Mouse (Mus musculus): ENCODE data around the gene Gm17655.
"Not testable (repeated sequence)": the region's sequence is repeated elsewhere in the genome, so short reads cannot be mapped to it uniquely, and the experiment has no call there.

The Gm17655 gene

DNA sequence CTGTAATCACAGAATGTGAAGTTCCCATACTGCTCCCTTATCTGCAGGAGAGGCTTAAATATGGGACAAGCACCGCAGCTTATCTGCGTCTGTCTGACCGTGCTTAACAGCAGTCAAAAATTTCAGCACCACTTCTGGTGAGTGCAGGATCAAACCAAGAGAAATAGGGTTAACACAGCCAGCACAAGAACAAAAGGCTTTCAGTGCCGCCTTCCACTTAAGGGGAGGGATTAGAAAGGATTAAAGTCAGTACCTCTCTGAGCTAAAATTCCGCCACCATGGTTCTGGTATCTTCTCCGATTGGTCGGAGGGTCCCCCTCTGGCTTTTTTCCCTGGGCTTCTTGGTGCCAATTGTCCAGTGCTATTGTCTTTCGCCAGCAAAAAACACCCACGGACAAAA is 49.0 kb downstream of the Gm17655 start:
- Histone ChIP-seq H3K4me1 (replicated peaks; ENCODE audit: low read depth, low read length) (no peaks in the 10 kb centered on the region), H3K4me3 (replicated peaks; ENCODE audit: low read length) (no peak overlapping the region), H3K27me3 (ENCODE audit: insufficient read depth, low read length) (no peaks in the 10 kb centered on the region), H3K36me3 (ENCODE audit: insufficient read depth, low read length) (no peaks in the 10 kb centered on the region), H3K9me3 (ENCODE audit: low read length) (peaks cover 58% of the 10 kb centered on the region)
- TF ChIP-seq NANOG (IDR thresholded peaks at IDR 0.05; ENCODE audit: borderline replicate concordance, low read length) (no peak), CTCF (conservative IDR thresholded peaks at IDR 0.05; ENCODE audit: low read length) (no peak), POU5F1 (IDR thresholded peaks at IDR 0.05; ENCODE audit: borderline replicate concordance, low read length) (no peak)

DNA sequence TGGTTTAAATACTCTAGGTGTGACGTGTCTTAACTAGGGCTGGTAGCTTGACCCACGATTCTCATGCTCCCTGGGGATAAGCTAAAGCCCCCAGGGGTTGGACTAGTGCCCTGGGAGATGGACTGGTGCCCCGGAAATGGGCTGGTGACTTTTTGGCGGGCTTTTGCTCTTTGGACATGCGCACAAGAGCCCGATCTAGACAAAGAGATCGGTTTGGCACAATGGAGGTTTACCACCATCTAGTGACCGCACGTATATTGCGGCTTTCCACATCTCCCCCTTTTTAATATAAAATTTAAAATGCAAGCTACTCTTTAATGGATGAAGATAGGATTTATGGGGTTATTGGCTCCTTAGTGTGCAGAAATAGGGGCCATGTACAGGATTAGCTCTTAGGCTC is 56.5 kb downstream of the Gm17655 start:
- peaks cover 79% of the 10 kb centered on the region for H3K9me3 ChIP-seq (ENCODE audit: low read length)
- H3K36me3 ChIP-seq (ENCODE audit: insufficient read depth, low read length); H3K27me3 ChIP-seq (ENCODE audit: insufficient read depth, low read length); H3K4me3 ChIP-seq (replicated peaks; ENCODE audit: low read length); H3K4me1 ChIP-seq (replicated peaks; ENCODE audit: low read depth, low read length): not testable (repeated sequence)
